Mouse (Mus musculus) stomach, postnatal 0 days (tissue): ENCODE measurements around the gene Rxfp4.

Experiments
- CTCF ChIP-seq: IDR thresholded peaks from 2 replicates; pipeline ENCODE4 v1.5.1; 2016; ENCODE audit warnings: antibody characterized with exemption, low read depth, mild to moderate bottlenecking, moderate library complexity
- EP300 ChIP-seq: optimal IDR thresholded peaks from 2 replicates; pipeline ENCODE3; 2016; ENCODE audit warnings: antibody characterized with exemption

DNA sequence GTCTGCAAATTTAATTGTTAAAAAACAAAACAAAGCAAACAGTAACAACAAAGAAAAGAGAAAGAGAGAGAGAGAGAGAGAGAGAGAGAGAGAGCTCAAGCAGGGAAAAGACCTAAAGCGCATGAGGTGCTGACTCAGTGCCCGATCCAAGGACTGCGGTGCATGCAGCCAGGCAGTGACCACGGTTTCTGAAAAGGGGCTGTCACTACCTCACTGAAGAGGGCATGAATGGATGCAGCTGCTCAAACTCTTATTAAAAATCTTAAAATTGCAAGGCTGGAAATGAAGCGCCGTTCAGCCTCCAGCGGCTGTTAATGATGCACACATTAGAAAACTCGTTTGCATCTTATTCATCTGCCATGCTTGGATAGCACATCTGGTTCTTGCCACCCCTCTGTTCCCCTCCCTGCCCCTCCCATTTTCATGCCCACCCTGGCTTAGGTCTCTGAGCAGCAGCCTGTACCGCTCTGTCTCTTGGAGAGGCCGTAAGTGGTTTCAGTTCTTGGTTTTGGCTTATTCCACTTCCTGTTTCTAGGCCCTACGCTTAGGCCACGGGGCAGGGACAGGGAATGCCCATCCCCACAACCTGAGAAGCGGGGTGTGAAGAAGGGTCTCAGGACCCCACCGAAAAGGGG, 5.0 kb downstream of the Rxfp4 start:
- no peak for TF ChIP-seq CTCF
- TF ChIP-seq EP300 = no peak
